Mouse (Mus musculus) gastrocnemius, adult 8-10 months (tissue): ENCODE data around the gene Nfyb. TPM values are rescaled to one million over a fixed set of nuclear protein-coding genes. Genes with fewer than 3 reads are reported as not detected.

Experiments used
- DNase-seq, 2 experiments: peaks; one replicate each; pipeline ENCODE4 v3.0.0; 2022; ENCODE audit warnings: low spot score in 2 of 2
- total RNA-seq, 4 experiments: library from RNA; stranded (reverse); gene quantifications; 2 replicates each; pipeline ENCODE4 v1.2.4; 2022

Nfyb gene
- total RNA-seq, 4 experiments from 2014 or later, result 31.3 to 42.5 (median 39.8) TPM

GRCm38 (mm10) chr10:82745301-82745700 lies 18.6 kb downstream of the Nfyb start:
- no peak for DNase-seq

- DNase-seq, result no peak
Measured at GRCm38 (mm10) chr10:82744296-82744695, 19.6 kb downstream of the Nfyb start.

- DNase-seq, result no peak
Measured at GRCm38 (mm10) chr10:82742578-82742977, 21.4 kb downstream of the Nfyb start.

- DNase-seq, result no peak
Measured at GRCm38 (mm10) chr10:82741876-82742275, 22.1 kb downstream of the Nfyb start.

- DNase-seq, result no peak
Measured at GRCm38 (mm10) chr10:82741354-82741753, 22.6 kb downstream of the Nfyb start.

- DNase-seq, result no peak
Measured at GRCm38 (mm10) chr10:82699296-82699941, 64.5 kb downstream of the Nfyb start.

- DNase-seq, result peak; percentile 66 to 81
Measured at GRCm38 (mm10) chr10:82698712-82699261, 65.2 kb downstream of the Nfyb start.

Other genes with a start within 250 kb of the Nfyb start
- gene 1190007I07Rik, start 140.9 kb downstream of the Nfyb start, total RNA-seq, result 10 to 100 TPM; 24.7 to 33.5 (median 30.4) TPM
- gene Tdg, start 134.3 kb downstream of the Nfyb start, total RNA-seq, result 10 to 100 TPM in 3 of 4 experiments, 1 to 10 TPM in 1; 9.7 to 15.1 (median 11.9) TPM
- 1 to 10 TPM; 1.1 to 2.7 (median 1.6) TPM for gene Glt8d2, start 73.5 kb downstream of the Nfyb start, total RNA-seq
- gene Hcfc2, start 68.0 kb downstream of the Nfyb start, total RNA-seq, result 10 to 100 TPM; 25.4 to 33.2 (median 29.1) TPM
- 10 to 100 TPM; 56.7 to 79.1 (median 63.5) TPM for gene Txnrd1, start 69.8 kb upstream of the Nfyb start, total RNA-seq
- gene Eid3, start 102.5 kb upstream of the Nfyb start, total RNA-seq, result 1 to 10 TPM in 2 of 4 experiments, under 1 TPM in 2; 0.63 to 1.1 (median 1.0) TPM
- 1 to 10 TPM in 3 of 4 experiments, under 1 TPM in 1; 0.61 to 1.5 (median 1.2) TPM for gene Chst11, start 221.4 kb upstream of the Nfyb start, total RNA-seq